Mouse (Mus musculus): ENCODE measurements around the gene Rb1. TPM values are rescaled to one million over a fixed set of nuclear protein-coding genes. Genes with fewer than 3 reads are reported as not detected.

The Rb1 gene
- polyA plus RNA-seq, 1 experiment = 5.0 TPM

DNA sequence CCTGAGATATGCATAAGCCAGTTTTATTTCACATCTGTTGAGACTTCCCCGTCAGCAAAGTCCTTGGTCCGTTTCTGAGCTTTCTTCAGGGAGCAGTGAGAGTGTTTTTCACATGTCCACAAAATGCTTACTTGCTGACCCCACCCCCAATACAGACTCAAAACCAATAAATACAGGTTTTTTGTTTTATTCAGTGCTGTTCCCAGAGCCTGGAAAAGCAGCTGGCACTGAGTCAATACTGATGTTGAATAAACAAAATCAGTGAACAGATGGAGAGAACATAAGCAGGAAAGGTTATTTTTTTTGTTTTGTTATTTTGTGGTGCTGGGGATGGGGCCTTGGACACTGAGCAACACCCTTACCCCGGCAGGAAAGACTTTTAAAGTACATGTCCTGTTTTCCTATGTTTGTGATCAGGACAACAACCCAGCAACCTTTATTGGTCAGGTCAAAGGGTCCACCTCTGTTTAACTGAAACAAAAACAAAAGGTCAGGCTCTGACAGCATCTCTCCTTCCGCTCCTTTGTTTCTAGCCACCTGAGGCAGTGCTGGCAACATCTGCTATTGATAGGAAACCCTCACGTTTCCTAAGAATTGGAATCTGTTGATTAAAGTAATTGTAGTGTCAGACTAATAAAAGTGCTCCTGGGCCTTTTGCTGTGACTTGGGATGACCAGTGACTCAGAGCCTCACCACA, 94.2 kb downstream of the Rb1 start:
- no peak for DNase-seq (ENCODE audit: low read depth, low spot score)
- 47% methylated on average over 5 of the region's 5 CpGs for WGBS

DNA sequence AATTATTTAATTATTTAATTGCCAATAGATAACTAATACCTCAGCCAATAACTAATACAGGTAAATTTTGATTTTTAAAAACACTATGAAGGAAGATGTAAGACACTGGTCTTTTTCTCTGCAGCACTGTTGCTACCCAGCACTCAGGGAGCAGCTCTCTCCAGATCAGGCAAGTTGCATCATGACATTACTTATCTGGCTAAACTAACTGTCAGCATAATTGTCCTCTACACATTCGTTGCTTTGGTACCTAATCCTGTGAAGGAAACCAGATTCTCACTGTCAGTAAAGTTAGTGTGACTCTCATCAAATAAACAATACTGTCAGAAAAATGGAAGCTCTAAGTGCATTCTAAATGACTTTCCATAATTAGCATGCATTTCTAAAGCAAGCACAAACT, 98.8 kb downstream of the Rb1 start:
- WGBS = 24% methylated on average over 1 of the region's 1 CpGs
- DNase-seq (ENCODE audit: low read depth, low spot score) = no peak

DNA sequence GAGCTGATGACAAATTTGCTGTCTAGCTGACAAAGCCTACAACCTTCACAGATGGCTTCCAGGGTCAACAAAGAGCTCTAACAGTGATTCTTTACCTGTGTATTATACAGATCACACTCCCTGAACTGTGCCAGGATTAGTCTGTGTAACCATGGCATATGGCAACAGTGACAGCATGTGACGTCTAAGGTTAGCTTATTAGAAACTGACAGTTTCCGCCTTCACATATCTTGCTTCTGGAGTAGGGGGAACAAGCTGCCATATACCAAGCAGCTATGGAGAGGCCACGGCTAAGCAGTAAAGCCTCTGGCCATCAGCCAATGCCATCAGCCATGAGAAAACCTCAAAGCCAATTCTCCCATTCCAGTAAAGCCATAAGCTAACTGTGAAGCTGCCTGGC, 99.3 kb downstream of the Rb1 start:
- 74% methylated on average over 3 of the region's 3 CpGs for WGBS

DNA sequence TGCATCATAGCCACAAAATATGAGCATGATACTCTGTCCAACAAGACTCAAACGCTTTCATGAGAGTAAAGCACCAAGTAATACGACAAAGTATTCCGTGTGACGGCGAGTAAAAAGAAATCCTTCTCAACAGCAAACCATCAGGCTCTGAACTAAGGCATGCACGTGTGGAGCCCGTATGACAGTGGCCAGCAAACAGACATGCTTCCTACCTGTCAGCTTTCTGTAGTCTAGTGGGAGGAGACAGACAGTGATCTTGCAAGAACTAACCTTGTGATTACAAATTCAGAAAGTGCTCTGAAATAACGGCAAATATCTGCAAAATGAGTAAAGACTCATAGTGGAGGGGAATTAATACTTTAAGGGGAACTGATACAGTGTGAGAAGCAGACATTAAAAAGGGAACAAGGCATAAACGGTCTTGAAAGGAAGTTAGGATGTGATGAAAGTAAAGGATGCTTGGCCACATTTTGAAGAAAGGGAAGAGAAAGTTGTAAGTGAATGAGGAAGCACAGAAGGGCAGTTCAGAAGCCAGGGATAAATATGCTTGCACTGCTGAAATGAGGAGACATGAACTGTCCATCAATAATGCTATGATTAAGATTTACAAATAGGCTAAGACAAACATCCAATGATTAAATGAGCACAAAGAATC, 103.2 kb downstream of the Rb1 start:
- 89% methylated on average over 9 of the region's 9 CpGs for WGBS
- no peak for DNase-seq (ENCODE audit: low read depth, low spot score)

More for the DNA sequence above, 99.3 kb downstream of the Rb1 start:
- DNase-seq (ENCODE audit: low read depth, low spot score) = no peak

DNA sequence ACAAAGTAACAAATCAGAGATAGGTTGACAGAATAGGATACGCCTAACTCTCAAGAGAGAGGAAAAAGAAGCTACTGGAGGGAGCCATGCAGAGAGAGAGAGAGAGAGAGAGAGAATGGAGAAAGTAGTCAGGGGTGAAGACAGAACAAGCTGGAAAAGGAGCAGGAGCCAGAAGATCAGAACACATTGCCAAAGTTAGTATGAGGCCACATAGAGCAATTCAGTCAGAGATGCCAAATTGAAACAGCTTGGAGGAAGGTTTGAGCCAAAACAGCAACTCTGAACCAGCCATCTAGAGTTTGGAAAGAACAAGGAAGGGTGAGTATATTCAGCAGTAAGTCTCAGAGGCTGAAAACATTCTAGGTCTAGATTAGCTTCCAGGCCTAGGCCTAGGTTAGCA, 108.6 kb downstream of the Rb1 start:
- WGBS = 97% methylated on average over 1 of the region's 1 CpGs
- no peak for DNase-seq (ENCODE audit: low read depth, low spot score)

DNA sequence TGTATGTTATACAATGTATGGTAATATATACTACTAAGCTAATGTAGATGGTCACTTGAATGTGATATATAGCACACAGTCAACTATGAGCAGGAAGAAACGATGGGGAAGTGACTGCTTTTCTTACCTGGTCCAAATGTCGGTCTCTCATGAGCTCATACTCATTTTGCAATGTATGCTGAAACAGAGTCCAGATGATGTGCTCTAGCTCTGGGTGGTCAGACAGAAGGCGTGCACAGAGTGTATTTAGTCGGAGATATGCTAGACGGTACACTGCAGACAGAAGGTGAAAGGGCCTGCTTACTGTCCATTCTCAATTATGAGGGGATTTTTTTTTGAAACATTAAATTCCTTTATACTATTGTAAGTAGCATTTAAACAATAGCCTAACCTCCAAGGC, 114.1 kb downstream of the Rb1 start:
- WGBS = 90% methylated on average over 5 of the region's 5 CpGs
- DNase-seq (ENCODE audit: low read depth, low spot score) = no peak

DNA sequence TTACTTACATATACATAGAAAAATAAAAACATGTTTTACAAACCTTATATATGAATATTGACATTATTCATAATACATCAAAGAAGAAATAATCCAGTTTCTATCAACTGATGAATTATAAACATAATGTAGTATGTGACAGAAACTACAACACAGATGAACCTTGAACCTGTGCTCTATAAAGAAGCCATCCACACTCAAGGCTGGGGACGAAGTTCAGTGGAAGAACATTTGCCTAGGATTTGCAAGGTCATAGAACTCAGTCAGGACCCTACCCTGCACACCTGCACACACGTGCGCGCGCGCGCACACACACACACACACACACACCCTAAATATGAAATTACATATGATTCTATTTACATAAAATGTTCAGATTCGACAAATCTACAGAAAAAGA, 115.4 kb downstream of the Rb1 start:
- WGBS = 86% methylated on average over 8 of the region's 8 CpGs
- DNase-seq (ENCODE audit: low read depth, low spot score) = no peak

DNA sequence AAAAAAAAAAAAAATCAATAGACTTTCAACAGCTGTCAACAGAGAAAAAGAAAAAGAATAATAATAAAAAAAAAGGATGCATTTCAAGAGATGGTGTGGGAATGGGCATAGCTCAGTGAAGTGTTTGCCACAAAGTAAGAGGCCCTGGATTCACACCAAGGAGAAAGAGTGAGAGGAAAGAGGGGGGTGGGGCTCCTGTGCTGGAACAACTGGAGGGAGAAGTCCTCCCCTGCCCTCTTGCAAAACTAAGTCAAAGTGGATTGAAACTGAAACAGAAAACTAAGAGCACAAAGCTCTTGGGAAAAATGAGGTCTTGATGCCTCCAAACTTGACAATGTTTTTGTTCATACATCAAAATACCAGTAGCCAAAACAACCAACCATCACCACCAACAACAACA, 116.4 kb downstream of the Rb1 start:
- no peak for DNase-seq (ENCODE audit: low read depth, low spot score)

DNA sequence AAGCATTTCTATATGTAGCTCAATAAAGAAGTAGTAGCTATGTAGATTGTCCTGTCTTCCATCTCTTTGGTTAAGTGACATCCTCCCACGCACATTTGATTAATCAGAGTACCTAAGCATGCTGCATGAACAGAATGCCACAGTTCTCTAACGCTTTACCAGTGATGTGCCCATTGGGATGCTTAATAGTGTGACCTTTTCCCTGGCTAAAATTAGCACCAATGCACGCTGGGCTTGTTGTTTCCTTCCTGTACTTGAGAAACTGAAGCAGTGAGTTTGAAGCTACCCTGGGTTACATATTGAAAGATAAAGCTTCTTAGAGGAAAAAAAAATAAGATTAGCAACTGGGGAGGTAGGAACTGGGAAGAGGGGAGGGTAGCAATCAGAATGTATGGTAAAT, 121.6 kb downstream of the Rb1 start:
- 79% methylated on average over 3 of the region's 3 CpGs for WGBS
- no peak for DNase-seq (ENCODE audit: low read depth, low spot score)

DNA sequence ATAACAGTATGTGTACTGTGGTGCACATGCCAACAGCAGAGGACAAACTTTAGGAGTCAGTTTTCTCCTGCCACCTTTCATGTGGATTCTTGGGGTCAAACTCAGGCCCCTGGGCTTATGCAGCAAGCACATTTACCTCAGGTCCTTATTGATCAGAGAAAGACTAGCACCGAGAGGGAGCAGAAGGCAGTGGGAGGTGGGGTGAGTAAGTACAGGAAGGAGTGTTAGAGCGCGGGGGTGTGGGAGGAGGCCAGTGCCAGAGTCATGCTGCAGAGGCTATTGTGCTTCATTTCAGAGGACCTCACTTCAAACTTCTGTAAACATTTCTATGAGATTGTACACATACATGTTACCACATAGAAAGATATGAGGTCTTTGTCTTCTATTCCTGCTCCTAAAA, 124.2 kb downstream of the Rb1 start:
- WGBS = 73% methylated on average over 3 of the region's 3 CpGs

DNA sequence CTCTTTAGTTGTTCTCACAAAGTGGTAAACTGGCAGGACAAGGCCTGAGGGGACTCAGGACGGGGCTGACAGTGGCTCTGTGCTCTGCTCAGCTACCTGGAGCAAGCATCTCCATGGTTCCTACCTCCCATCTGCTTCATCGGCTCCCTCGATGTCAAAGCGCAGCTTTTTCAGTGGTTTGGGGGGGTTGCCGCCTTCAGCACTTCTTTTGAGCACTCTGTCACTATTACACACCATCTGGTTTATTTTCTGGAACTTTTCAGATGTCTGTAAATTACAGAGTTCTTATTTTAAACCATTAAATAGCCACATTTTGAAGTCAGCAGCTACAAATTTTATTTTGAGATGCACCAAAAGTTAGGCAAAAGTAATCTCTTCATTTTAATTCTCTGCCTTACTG, 126.6 kb downstream of the Rb1 start:
- no peak for DNase-seq (ENCODE audit: low read depth, low spot score)
- 82% methylated on average over 5 of the region's 5 CpGs for WGBS

More for the DNA sequence above, 124.2 kb downstream of the Rb1 start:
- no peak for DNase-seq (ENCODE audit: low read depth, low spot score)

DNA sequence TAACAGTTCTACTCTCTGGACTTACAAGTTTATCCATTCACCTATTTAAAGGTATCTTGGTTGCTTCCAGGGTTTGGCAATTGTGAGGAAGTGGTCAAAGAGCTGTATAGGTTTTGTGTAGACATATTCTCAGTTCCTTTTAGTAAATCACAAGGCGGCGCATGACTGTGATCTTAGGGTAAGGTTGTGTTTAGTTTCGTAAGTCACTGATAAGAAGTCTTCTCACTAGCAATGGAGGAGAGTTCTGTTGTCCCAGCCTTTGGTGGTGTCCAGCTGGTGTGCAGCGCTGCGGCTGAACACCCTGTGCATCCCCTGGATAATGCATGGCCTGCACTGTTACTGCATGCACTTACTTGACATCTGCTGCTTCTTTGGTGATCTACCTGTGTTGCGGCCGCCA, 138.7 kb downstream of the Rb1 start:
- 82% methylated on average over 7 of the region's 7 CpGs for WGBS
- DNase-seq (ENCODE audit: low read depth, low spot score) = no peak

DNA sequence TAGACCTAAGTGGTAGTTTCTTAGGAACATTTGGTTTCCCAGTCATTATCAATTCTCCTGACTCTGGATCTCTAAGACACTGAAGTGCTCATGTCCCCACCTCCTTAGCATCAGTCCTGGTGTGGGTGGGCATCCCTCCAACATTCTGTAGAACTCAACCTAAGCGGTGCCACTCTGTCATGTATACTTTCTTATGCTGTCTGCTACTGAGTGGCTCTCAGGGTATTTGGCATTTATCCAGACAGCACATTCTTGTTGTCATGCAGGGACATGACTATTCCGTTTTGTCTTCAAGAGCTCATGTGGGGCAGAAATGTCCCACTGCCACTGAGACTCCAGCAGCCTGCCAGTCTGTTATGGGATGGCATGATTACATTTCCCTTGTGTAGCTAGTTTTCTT, 144.5 kb downstream of the Rb1 start:
- DNase-seq (ENCODE audit: low read depth, low spot score) = no peak
- WGBS = 78% methylated on average over 2 of the region's 2 CpGs

DNA sequence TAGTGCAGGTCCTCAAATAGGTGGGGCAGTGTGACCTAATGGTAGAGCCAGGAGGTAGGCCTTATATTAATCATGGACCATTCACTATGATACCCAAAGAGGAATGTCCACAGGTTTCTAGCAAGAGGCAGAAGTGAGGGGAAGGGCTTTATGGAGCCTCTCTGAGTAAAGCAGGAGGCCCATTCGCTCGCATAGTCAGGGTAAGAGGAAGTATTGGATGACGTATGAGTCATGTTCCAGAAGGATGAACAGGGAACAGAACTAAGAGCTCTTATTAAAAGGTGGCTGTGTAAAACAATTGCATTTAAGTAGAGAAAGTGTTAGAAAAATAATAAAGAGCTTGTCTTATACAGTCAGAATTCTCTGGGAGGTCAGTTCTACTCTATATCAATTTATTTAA, 145.0 kb downstream of the Rb1 start:
- WGBS = 59% methylated on average over 3 of the region's 3 CpGs
- no peak for DNase-seq (ENCODE audit: low read depth, low spot score)

DNA sequence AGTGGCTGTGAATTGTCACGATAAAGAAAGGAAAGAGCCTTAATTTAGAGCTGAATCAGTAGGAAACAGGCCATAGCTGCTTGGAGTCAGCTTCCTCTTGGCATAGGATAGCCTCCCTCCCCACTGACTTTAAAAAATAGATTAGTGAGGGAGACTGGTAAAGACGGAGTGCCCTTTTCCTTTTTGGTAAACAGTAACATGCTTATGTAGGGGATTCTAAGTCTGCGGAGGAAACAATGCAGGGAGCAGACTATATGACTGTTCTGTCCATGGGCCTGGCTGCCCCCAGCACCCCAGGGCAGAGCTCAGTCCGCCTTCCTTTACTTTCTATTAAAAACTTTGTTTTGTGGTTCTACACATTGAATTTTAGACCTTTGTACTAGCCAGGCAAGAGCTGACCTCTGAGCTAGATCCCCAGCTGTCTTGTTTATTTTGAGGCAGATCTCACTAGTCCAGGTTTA, 146.4 kb downstream of the Rb1 start:
- WGBS = 59% methylated on average over 4 of the region's 4 CpGs
- no peak for DNase-seq (ENCODE audit: low read depth, low spot score)

DNA sequence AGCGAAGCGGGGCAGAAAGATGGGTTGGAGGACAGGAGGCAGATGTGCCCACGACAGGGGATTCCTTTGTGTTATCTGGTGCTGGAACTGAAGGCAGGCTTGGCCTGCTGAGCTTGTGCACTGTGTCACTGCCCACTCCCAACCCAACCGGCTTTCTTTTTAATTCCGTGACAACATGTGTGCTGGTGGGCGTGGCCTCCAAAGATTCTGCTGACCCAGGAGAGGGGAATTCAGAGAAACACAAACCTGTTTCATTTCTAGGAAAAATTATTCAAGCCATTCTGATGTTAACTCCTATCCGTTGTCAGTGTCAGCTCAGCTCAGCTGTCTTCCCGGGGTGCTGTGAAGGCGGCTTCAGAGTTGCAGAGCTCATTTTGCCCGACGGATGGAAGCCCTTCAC, 147.7 kb downstream of the Rb1 start:
- no peak for DNase-seq (ENCODE audit: low read depth, low spot score)
- 88% methylated on average over 11 of the region's 11 CpGs for WGBS

DNA sequence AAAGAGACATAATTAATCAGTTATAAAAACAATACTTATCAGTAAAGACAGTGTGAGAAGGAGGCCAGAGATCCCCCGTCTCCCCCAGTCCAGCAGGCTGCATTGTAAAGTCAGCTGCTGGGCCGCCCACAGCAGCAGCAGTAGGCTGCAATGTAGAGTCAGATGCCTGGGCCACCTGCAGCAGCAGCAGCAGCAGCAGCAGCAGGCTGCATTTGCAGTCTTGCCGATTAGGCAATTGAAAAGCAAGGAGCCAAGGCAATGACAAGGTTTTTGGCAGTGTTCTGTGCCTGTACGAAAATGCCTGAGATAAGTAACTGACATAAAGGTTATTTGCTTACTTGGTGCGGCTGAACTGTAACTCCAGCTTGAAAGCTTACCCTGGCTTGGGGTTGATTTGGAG, 149.4 kb downstream of the Rb1 start:
- WGBS = 85% methylated on average over 5 of the region's 5 CpGs
- DNase-seq (ENCODE audit: low read depth, low spot score) = no peak

DNA sequence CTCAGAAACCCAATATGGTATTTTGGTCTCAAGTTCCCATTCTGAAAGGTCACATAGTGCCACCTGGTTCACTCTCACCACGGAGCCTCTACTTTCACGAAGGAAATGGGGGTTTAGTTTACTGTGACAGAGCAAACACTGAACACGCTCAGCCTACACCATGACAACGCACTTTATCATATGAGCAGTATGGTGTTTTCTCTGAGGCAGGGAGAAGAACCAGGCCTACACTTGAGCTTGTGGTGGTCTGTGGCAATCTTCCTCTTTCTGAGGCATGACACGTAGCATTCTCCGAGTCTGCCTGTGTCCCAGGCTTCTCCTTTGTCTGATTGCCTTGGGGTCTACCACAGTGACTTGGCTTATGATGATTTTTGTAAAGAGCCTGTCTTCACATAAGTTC, 149.8 kb downstream of the Rb1 start:
- 84% methylated on average over 6 of the region's 6 CpGs for WGBS
- no peak for DNase-seq (ENCODE audit: low read depth, low spot score)

DNA sequence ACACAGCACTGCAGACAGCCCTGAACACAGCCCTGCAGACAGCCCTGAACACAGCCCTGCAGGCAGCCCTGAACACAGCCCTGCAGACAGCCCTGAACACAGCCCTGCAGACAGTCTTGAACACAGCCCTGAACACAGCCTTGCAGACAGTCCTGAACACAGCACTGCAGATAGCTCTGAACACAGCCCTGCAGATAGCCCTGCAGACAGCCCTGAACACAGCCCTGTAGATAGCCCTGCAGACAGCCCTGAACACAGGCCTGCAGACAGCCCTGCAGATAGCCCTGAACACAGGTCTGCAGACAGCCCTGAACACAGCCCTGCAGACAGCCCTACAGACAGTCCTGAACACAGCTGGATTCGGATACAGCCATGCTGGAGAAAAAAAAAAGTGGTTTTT, 150.6 kb downstream of the Rb1 start:
- 89% methylated on average over 1 of the region's 1 CpGs for WGBS
- no peak for DNase-seq (ENCODE audit: low read depth, low spot score)

DNA sequence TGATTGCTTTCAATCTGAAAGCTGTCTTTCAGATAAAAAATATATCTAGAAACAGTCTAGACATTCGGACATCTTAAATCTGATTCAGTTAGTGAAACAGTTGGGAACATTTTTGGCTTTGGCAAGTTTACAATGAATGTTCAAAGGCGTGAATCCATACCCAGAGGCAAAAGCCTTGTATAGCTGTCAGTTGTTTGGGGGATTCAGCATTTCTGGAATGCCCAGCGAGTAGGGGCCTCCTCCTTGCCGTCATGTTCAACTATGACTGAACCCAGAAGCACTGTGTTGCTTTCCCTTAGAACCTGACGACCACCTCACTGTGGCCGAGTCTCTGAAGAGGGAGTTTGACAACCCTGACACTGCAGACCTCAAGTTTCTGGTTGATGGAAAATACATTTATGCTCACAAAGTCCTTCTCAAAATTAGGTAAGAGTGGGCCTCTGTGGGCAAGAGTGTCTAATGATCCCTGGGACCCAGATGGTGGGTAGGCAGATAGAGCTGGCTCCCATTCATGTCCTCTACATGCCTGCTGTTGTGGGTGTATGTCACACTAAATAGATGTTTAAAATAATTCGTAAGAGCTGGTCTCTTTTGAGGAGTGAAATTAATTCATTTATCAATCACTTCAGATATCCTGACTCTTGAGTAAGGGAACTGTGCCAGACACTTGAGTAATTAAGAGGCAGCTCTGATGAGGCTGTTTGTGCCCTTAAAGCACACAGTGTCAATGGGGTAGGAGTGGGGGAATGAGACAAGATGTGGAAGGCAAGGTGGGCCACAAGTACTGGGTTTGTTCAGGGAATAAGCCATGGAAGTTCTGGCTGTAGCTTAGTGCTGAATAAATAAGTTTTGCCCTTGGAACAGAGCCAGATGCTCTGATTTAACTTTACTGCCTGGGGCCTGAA, 151.3 kb downstream of the Rb1 start:
- DNase-seq (ENCODE audit: low read depth, low spot score) = no peak
- 78% methylated on average over 7 of the region's 7 CpGs for WGBS

DNA sequence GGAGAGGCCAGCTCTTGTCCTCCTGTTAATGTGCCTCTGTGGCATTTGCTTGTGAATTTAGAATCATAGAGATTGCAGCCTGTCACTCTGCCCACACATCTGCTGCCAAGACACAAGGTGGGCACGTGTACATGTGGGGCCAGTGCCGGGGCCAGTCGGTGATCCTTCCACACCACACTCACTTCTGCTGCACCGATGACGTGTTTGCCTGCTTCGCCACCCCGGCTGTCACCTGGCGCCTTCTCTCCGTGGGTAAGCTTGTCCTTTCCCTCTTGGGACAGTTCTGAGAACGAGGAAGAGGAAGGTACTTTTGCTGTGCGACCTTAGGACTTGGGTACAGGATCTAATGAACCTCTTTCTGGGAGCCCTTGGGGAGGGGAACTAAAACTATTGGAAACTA, 152.0 kb downstream of the Rb1 start:
- no peak for DNase-seq (ENCODE audit: low read depth, low spot score)
- 76% methylated on average over 11 of the region's 11 CpGs for WGBS
